In genomic region chr11:102356636-102357350, GRCm38 (mm10) we compare ENCODE assay signal across 20 mouse cellular contexts. TPM values are rescaled to one million over a fixed set of nuclear protein-coding genes. Genes with fewer than 3 reads are reported as not detected.
A peak's percentile ranks its signal among the peaks of the same experiment; 100 is the strongest.
DNase-seq lines count a peak whose midpoint lies in the region; ATAC-seq and TF ChIP-seq lines count a peak whose summit lies in the region.
"Had no signal": no experiment of that assay in that cellular context is flagged by ENCODE, and none has a peak within 500 bp of the region (broad histone marks: within the 10 kb centered on the region; RNA-seq: fewer than 3 reads in every experiment).

No protein-coding gene starts in this region.

- H3K9me3 ChIP-seq in ES-Bruce4 (replicated peaks; ENCODE audit: control insufficient read depth, insufficient read depth, low read length, poor library complexity, severe bottlenecking), result no peaks in the 10 kb centered on the region
- no peaks in the 10 kb centered on the region for H3K9me3 ChIP-seq in liver, embryonic 13.5 days (replicated peaks)
- H3K9me3 ChIP-seq: forebrain, embryonic 12.5 days; intestine, embryonic 15.5 days had no signal

- no peaks in the 10 kb centered on the region for H3K36me3 ChIP-seq in ES-Bruce4 (ENCODE audit: control insufficient read depth, insufficient read depth, low read length, poor library complexity, severe bottlenecking)
- H3K36me3 ChIP-seq in liver, embryonic 13.5 days, result peaks cover 100% of the 10 kb centered on the region
- H3K36me3 ChIP-seq: forebrain, embryonic 12.5 days; intestine, embryonic 15.5 days had no signal

- peak overlapping the region; percentile 87 for H3K4me2 ChIP-seq in liver, embryonic 13.5 days
- H3K4me2 ChIP-seq: forebrain, embryonic 12.5 days; hindbrain, embryonic 14.5 days; intestine, embryonic 15.5 days had no signal

- TF ChIP-seq POLR2A in ES-Bruce4 (IDR thresholded peaks at IDR 0.05; ENCODE audit: insufficient read depth, low read length), result no peak

- intact Hi-C loops in left cerebral cortex, postnatal 14 days (cut with DNase I), result no loop called here

- peaks cover 9% of the 10 kb centered on the region for H3K4me1 ChIP-seq in ES-Bruce4 (ENCODE audit: control insufficient read depth, insufficient read depth, low read length)
- peaks cover 98% of the 10 kb centered on the region for H3K4me1 ChIP-seq in liver, embryonic 13.5 days (replicated peaks)
- H3K4me1 ChIP-seq: forebrain, embryonic 12.5 days; intestine, embryonic 15.5 days had no signal

- no peak for TF ChIP-seq CTCF in ES-Bruce4 (IDR thresholded peaks at IDR 0.05; ENCODE audit: low read depth, low read length)

- no peaks in the 10 kb centered on the region for H3K27me3 ChIP-seq in ES-Bruce4 (ENCODE audit: control insufficient read depth, insufficient read depth, low read length, poor library complexity, severe bottlenecking)
- H3K27me3 ChIP-seq in liver, embryonic 13.5 days, result peaks cover 73% of the 10 kb centered on the region

- peak overlapping the region; percentile 45; the same call in 1 of the 2 replicates for H3K9ac ChIP-seq in ES-Bruce4 (ENCODE audit: low read depth, poor library complexity, severe bottlenecking)
- peak overlapping the region; percentile 99 for H3K9ac ChIP-seq in liver, embryonic 13.5 days
- H3K9ac ChIP-seq: forebrain, embryonic 12.5 days; hindbrain, embryonic 14.5 days; intestine, embryonic 15.5 days had no signal

- H3K27ac ChIP-seq in ES-Bruce4 (ENCODE audit: insufficient read depth, low read length), result no peak overlapping the region
- H3K27ac ChIP-seq in liver, embryonic 13.5 days, result peak overlapping the region; percentile 99
- H3K27ac ChIP-seq: forebrain, embryonic 12.5 days; hindbrain, embryonic 14.5 days; intestine, embryonic 15.5 days; kidney, postnatal 0 days; layer of hippocampus, adult 2 months had no signal

- peak overlapping the region; percentile 51 for H3K4me3 ChIP-seq in ES-Bruce4 (ENCODE audit: low read depth, low read length)
- peak overlapping the region; percentile 84 for H3K4me3 ChIP-seq in liver, embryonic 13.5 days (replicated peaks)
- H3K4me3 ChIP-seq: forebrain, embryonic 12.5 days; intestine, embryonic 15.5 days; layer of hippocampus, adult 2 months had no signal

- TF ChIP-seq EP300 in ES-Bruce4 (IDR thresholded peaks at IDR 0.05; ENCODE audit: insufficient read depth, low read depth, low read length), result no peak

- 58% methylated on average over 31 of the region's 31 CpGs for whole genome bisulfite sequencing in liver, embryonic 13.5 days (ENCODE audit: insufficient replicate concordance)

- peak; percentile 12 to 34 for DNase-seq in frontal cortex, postnatal 36 days (ENCODE audit: low spot score in 2 of 2)
- no peak for DNase-seq in frontal cortex, postnatal 14 days (ENCODE audit: low spot score in 2 of 2)
- DNase-seq in left cerebral cortex, adult 18-20 months (ENCODE audit: low spot score in 2 of 2), result peak; percentile 18 to 29
- DNase-seq in left cerebral cortex, postnatal 14 days (ENCODE audit: low spot score in 2 of 2), result no peak
- no peak for DNase-seq in liver, embryonic 13.5 days
- no peak for DNase-seq in MN1 (ENCODE audit: low spot score)
- no peak for DNase-seq in urinary bladder, adult 2 months (ENCODE audit: low spot score)
- DNase-seq: cerebellum, adult 9-10 months; heart, postnatal 14 days; lung, postnatal 10 days; thymus, postnatal 4 days had no signal

- no peak for ATAC-seq in liver, embryonic 13.5 days (ENCODE audit: low read depth)
- ATAC-seq: intestine, embryonic 15.5 days; midbrain, embryonic 16.5 days had no signal

RNA-seq across cellular contexts. Expression of gene Slc4a1, which starts 9.2 kb away (rescaled TPM):
- total RNA-seq in left cerebral cortex, adult 18-20 months (2021), result under 1 TPM; 0.09 to 0.19 TPM
- 1 to 10 TPM; 1.2 to 1.3 TPM for total RNA-seq in left cerebral cortex, postnatal 14 days (2021)
- polyA plus RNA-seq in ES-Bruce4 (2011; ENCODE audit: insufficient read depth, insufficient read length, low read depth, missing spikeins), result 0.48 and 0.53 TPM in 2 replicates
- 734 and 914 TPM in 2 replicates for polyA plus RNA-seq in liver, embryonic 13.5 days (2015; fragmentation: Nextera tagmentation; extraction: Ambion mirVana)
- 0.01 TPM in 1 of 2 replicates, not detected in the other for polyA plus RNA-seq in urinary bladder, adult 2 months (2012; rRNA removed)

RNA-seq across cellular contexts. Expression of gene Rundc3a, which starts 36.4 kb away (rescaled TPM):
- total RNA-seq in left cerebral cortex, adult 18-20 months (2021), result 100 to 1,000 TPM; 477 to 484 TPM
- total RNA-seq in left cerebral cortex, postnatal 14 days (2021), result 100 to 1,000 TPM; 399 to 416 TPM
- polyA plus RNA-seq in ES-Bruce4 (2011; ENCODE audit: insufficient read depth, insufficient read length, low read depth, missing spikeins), result 7.0 and 9.5 TPM in 2 replicates
- 1.5 and 1.7 TPM in 2 replicates for polyA plus RNA-seq in liver, embryonic 13.5 days (2015; fragmentation: Nextera tagmentation; extraction: Ambion mirVana)
- 1.4 and 2.9 TPM in 2 replicates for polyA plus RNA-seq in urinary bladder, adult 2 months (2012; rRNA removed)
- total RNA-seq: granulocyte monocyte progenitor cell, adult 5-6 weeks; megakaryocyte-erythroid progenitor cell, adult 5-6 weeks had no signal

RNA-seq across cellular contexts. Expression of gene Ubtf, which starts 37.3 kb away (rescaled TPM):
- total RNA-seq in left cerebral cortex, adult 18-20 months (2021), result 100 to 1,000 TPM; 123 to 140 TPM
- total RNA-seq in left cerebral cortex, postnatal 14 days (2021), result 100 to 1,000 TPM; 104 to 108 TPM
- 81.7 and 82.0 TPM in 2 replicates for polyA plus RNA-seq in ES-Bruce4 (2011; ENCODE audit: insufficient read depth, insufficient read length, low read depth, missing spikeins)
- polyA plus RNA-seq in liver, embryonic 13.5 days (2015; fragmentation: Nextera tagmentation; extraction: Ambion mirVana), result 70.0 and 81.5 TPM in 2 replicates
- polyA plus RNA-seq in urinary bladder, adult 2 months (2012; rRNA removed), result 45.7 and 61.5 TPM in 2 replicates

RNA-seq across cellular contexts. Expression of gene Slc25a39, which starts 51.0 kb away (rescaled TPM):
- total RNA-seq in left cerebral cortex, adult 18-20 months (2021), result 10 to 100 TPM; 60.6 to 73.2 TPM
- total RNA-seq in left cerebral cortex, postnatal 14 days (2021), result 10 to 100 TPM; 71.0 to 71.3 TPM
- polyA plus RNA-seq in ES-Bruce4 (2011; ENCODE audit: insufficient read depth, insufficient read length, low read depth, missing spikeins), result 284 and 342 TPM in 2 replicates
- 388 and 390 TPM in 2 replicates for polyA plus RNA-seq in liver, embryonic 13.5 days (2015; fragmentation: Nextera tagmentation; extraction: Ambion mirVana)
- 80.3 and 88.2 TPM in 2 replicates for polyA plus RNA-seq in urinary bladder, adult 2 months (2012; rRNA removed)

Comparison
In these comparisons a context has a peak if more than half of its experiments do, and no peak if none do; other contexts are left out.
1. DNase-seq: peak in frontal cortex, postnatal 36 days (2 of 2) and left cerebral cortex, adult 18-20 months (2 of 2); none in frontal cortex, postnatal 14 days (0 of 2), left cerebral cortex, postnatal 14 days (0 of 2), liver, embryonic 13.5 days (single experiment), MN1 (single experiment) and urinary bladder, adult 2 months (single experiment).
2. RNA of gene Slc4a1, which starts 9.2 kb away (polyA plus RNA-seq): 734 to 914 TPM in liver, embryonic 13.5 days; 0.48 to 0.53 TPM in ES-Bruce4 and 0.01 TPM in urinary bladder, adult 2 months; every median in the first group is over 100 times any median in the second.